Mouse (Mus musculus) myocyte (in vitro differentiated cells): ENCODE results near the gene Bricd5. TPM values are rescaled to one million over a fixed set of nuclear protein-coding genes. Genes with fewer than 3 reads are reported as not detected.

Source experiments
- H3K27me3 ChIP-seq: one replicate; pipeline ENCODE4 v1.6.1; 2011; ENCODE audit not compliant: control insufficient read depth, insufficient read depth, insufficient read length
- H3K36me3 ChIP-seq: one replicate; pipeline ENCODE4 v1.6.1; 2011; ENCODE audit not compliant: control insufficient read depth, insufficient read depth
- H3K4me2 ChIP-seq: one replicate; pipeline ENCODE4 v1.6.1; 2011; ENCODE audit warnings: low read depth, control low read depth
- H3K4me3 ChIP-seq: one replicate; pipeline ENCODE4 v1.5.1; 2011; ENCODE audit warnings: mild to moderate bottlenecking, control low read depth, moderate library complexity
- H3K79me2 ChIP-seq: one replicate; pipeline ENCODE4 v1.6.1; 2011; ENCODE audit not compliant: control insufficient read depth, insufficient read depth
- H3ac ChIP-seq: one replicate; pipeline ENCODE4 v1.6.1; 2011; ENCODE audit not compliant: control insufficient read depth, insufficient read length
- CEBPB ChIP-seq: IDR thresholded peaks from 2 replicates; pipeline ENCODE4 v1.6.1; 2011; ENCODE audit warnings: mild to moderate bottlenecking, moderate library complexity; ENCODE audit not compliant: poor library complexity, insufficient read depth, severe bottlenecking
- E2F4 ChIP-seq: IDR thresholded peaks from one replicate; pipeline ENCODE4 v1.6.1; 2011; ENCODE audit warnings: mild to moderate bottlenecking, control low read depth, moderate library complexity; ENCODE audit not compliant: insufficient read depth
- MAX ChIP-seq: IDR thresholded peaks from one replicate; pipeline ENCODE4 v1.6.1; 2011; ENCODE audit warnings: low read depth, mild to moderate bottlenecking, control low read depth
- MYOD1 ChIP-seq, 3 experiments: IDR thresholded peaks; one replicate each; pipeline ENCODE4 v1.6.1; 2011; ENCODE audit warnings: control low read depth in 2 of 3, low read depth in 2 of 3, mild to moderate bottlenecking in 2 of 3, moderate library complexity in 1 of 3; ENCODE audit not compliant: insufficient read length in 2 of 3, control insufficient read depth in 1 of 3
- MYOG ChIP-seq, 3 experiments: IDR thresholded peaks; one replicate each; pipeline ENCODE4 v1.6.1; 2011; ENCODE audit warnings: control low read depth in 2 of 3, low read depth in 2 of 3, mild to moderate bottlenecking in 2 of 3; ENCODE audit not compliant: insufficient read length in 2 of 3, control insufficient read depth in 1 of 3, insufficient read depth in 1 of 3
- POLR2A ChIP-seq: IDR thresholded peaks from one replicate; pipeline ENCODE4 v1.6.1; 2011; ENCODE audit warnings: low read depth, mild to moderate bottlenecking, control low read depth, moderate library complexity; ENCODE audit not compliant: insufficient read length
- POLR2AphosphoS2 ChIP-seq: IDR thresholded peaks from one replicate; pipeline ENCODE4 v1.6.1; 2011; ENCODE audit warnings: low read depth, control low read depth; ENCODE audit not compliant: insufficient read length
- REST ChIP-seq: IDR thresholded peaks from one replicate; pipeline ENCODE4 v1.6.1; 2011; ENCODE audit warnings: mild to moderate bottlenecking, control low read depth, moderate library complexity; ENCODE audit not compliant: insufficient read depth, insufficient read length
- SRF ChIP-seq: IDR thresholded peaks from one replicate; pipeline ENCODE4 v1.6.1; 2011; ENCODE audit warnings: low read depth; ENCODE audit not compliant: control insufficient read depth, insufficient read length
- TCF12 ChIP-seq: IDR thresholded peaks from one replicate; pipeline ENCODE4 v1.6.1; 2011; ENCODE audit warnings: mild to moderate bottlenecking, control low read depth; ENCODE audit not compliant: poor library complexity, insufficient read depth, severe bottlenecking
- TCF3 ChIP-seq: IDR thresholded peaks from one replicate; pipeline ENCODE4 v1.6.1; 2011; ENCODE audit warnings: low read depth, control low read depth; ENCODE audit not compliant: insufficient read length
- USF1 ChIP-seq: IDR thresholded peaks from one replicate; pipeline ENCODE4 v1.6.1; 2011; ENCODE audit warnings: low read depth, mild to moderate bottlenecking, control low read depth, moderate library complexity
- polyA plus RNA-seq: library from polyadenylated mRNA; unstranded; fragments of >200 nt; fragmentation: generic; extraction: Trizol; gene quantifications from one replicate; pipeline ENCODE4 v1.2.1, GENCODE M21; 2012; ENCODE audit warnings: missing spikeins

The Bricd5 gene
- polyA plus RNA-seq, 1 experiment, result 0.53 TPM

DNA sequence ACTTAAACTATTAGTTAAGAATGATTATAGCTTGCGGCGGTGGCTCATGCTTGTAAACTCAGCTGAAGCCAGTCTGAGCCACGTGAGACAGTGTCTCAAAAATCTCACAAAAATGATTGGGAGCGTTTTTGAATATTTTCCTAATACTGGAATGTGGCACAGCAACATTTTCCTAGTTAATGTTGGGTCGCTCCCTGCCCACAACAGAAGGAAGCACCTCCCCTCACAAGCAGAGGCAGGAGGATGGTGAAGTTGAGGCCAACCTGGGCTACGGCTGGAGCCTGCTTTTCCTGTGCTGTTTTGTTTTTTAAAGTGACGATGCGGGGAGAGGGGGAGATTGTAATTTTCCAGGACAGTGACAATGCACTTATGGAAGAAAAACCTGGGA lies 46.5 kb upstream of the Bricd5 start:
- Histone ChIP-seq H3K4me3 (peak overlapping the region; percentile 46), H3ac (peak overlapping the region; percentile 19), H3K79me2 (peaks cover 6% of the 10 kb centered on the region), H3K27me3 (no peaks in the 10 kb centered on the region), H3K36me3 (peaks cover 16% of the 10 kb centered on the region), H3K4me2 (peak overlapping the region; percentile 73)
- TF ChIP-seq REST, result no peak

DNA sequence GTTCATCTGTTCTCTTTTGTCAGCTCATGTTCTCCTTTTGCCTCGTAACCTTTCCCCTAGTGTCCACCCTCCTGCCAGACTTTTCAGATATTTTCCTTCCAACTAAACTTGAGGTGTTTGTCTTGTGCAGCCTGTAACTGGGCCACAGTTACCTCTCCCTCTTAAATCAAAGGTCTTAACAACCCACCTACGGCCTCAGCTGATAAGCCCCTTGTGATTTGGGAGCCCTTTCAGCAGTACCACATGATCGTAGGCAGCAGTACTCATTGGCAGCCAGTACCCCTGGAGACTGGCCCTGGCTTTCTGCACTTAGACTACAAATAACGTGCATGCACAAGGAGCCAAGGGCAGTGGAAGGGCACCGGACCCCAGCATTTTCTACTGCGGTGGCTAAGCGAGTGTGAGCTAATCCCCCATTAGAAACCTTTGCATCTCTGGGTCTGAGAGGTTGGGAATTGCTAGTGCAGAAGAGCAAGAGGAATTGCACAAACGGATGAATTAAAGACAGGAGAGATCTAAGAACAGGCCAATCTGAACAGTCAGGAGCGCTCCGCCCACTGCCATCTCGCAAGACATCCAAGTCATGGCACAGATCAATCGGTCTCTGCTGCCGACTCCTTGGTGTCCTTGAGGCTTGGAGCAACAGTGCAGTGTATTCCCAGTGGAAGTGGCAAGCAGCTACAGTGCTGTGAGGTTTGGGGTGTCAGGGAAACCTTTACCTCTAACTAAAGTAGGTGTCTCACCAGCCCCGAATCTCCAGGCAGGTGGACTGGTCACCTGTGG lies 44.3 kb upstream of the Bricd5 start:
- no peak overlapping the region for H3K4me3 ChIP-seq
- peaks cover 3% of the 10 kb centered on the region for H3K36me3 ChIP-seq
- no peak overlapping the region for H3ac ChIP-seq
- peaks cover 6% of the 10 kb centered on the region for H3K79me2 ChIP-seq
- H3K4me2 ChIP-seq, result no peak overlapping the region
- no peak for TF ChIP-seq SRF
- no peak for TF ChIP-seq REST
- no peak for TF ChIP-seq POLR2AphosphoS2
- TF ChIP-seq MYOG (IDR thresholded peaks at IDR 0.05; ENCODE audit: control insufficient read depth in 1 of 3, insufficient read depth in 1 of 3, insufficient read length in 2 of 3, low read depth in 2 of 3), result no peak
- TF ChIP-seq MAX, result no peak
- TF ChIP-seq TCF3, result no peak
- no peak for TF ChIP-seq USF1
- TF ChIP-seq POLR2A, result no peak
- H3K27me3 ChIP-seq, result no peaks in the 10 kb centered on the region

DNA sequence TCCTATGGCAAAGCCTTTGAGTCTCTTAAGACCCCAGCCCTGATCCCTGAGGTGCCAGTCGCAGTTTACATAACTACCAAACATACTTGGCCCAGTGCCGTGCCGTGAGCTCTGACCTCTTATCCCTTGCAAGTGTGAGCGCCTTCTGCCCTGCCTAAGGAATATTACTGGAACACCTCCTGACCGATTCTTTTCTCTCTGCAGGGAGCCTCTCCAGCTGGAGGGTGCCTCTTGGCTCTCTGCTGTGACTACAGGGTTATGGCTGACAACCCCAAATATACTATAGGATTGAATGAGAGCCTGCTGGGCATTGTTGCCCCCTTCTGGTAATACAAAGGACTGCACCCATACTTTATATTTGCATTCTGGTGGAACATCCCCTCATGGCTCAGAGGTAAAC lies 36.7 kb upstream of the Bricd5 start:
- H3K79me2 ChIP-seq, result no peaks in the 10 kb centered on the region
- H3K36me3 ChIP-seq, result peaks cover 5% of the 10 kb centered on the region
- no peaks in the 10 kb centered on the region for H3K27me3 ChIP-seq
- no peak overlapping the region for H3K4me2 ChIP-seq
- no peak overlapping the region for H3K4me3 ChIP-seq
- no peak overlapping the region for H3ac ChIP-seq
- TF ChIP-seq MYOG (IDR thresholded peaks at IDR 0.05; ENCODE audit: control insufficient read depth in 1 of 3, insufficient read depth in 1 of 3, insufficient read length in 2 of 3, low read depth in 2 of 3) (no peak), POLR2A (no peak), POLR2AphosphoS2 (no peak), MYOD1 (IDR thresholded peaks at IDR 0.05; ENCODE audit: control insufficient read depth in 1 of 3, insufficient read length in 2 of 3, low read depth in 2 of 3) (no peak), USF1 (no peak), MAX (no peak), E2F4 (no peak)

DNA sequence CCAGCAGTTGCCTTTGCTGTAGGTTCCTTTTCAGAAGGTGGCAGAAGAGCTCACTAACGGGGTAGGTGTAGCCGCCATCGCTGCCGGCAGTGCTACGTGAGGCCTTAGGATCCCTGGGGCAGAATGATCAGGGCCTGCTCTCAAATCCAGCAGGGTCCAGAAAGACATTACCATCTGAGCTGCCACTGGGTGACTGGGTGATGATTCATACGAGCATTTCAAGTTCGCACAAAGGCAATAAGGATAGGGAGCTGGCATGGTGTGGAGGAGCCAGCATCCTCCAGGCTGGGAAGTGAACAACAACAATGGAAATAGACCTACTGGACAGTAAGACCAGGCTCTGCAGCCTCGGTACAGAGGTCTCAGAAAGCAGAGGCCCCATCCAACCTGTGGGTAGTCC lies 33.3 kb upstream of the Bricd5 start:
- Histone ChIP-seq H3K79me2 (no peaks in the 10 kb centered on the region), H3K4me2 (no peak overlapping the region), H3ac (no peak overlapping the region), H3K4me3 (no peak overlapping the region), H3K27me3 (no peaks in the 10 kb centered on the region), H3K36me3 (no peaks in the 10 kb centered on the region)
- TF ChIP-seq POLR2A (no peak), TCF3 (no peak), USF1 (no peak), E2F4 (no peak), SRF (no peak), POLR2AphosphoS2 (no peak), MYOD1 (IDR thresholded peaks at IDR 0.05; ENCODE audit: control insufficient read depth in 1 of 3, insufficient read length in 2 of 3, low read depth in 2 of 3) (no peak), CEBPB (no peak), REST (no peak), MAX (no peak), TCF12 (no peak), MYOG (IDR thresholded peaks at IDR 0.05; ENCODE audit: control insufficient read depth in 1 of 3, insufficient read depth in 1 of 3, insufficient read length in 2 of 3, low read depth in 2 of 3) (no peak)

DNA sequence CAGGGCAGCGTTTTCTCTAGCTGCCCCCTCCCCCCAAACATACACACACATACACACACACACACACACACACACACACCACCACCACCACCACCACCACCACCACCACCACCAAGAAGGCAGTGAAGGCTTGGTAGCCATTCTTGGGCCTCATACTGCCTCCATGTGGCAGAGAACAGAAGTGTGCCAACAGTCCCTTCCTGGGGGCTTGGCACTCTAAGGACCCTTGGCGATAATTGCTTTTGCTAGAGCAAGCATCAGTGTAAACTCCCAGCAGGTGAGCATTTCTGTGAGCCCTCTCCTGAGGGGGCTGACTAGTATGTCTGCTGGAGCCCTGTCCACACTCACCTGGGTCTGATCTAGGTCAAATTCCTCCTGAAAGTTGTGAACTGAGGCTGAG lies 32.5 kb upstream of the Bricd5 start:
- no peaks in the 10 kb centered on the region for H3K36me3 ChIP-seq
- no peak overlapping the region for H3K4me2 ChIP-seq
- H3K79me2 ChIP-seq, result no peaks in the 10 kb centered on the region
- no peaks in the 10 kb centered on the region for H3K27me3 ChIP-seq
- no peak for TF ChIP-seq POLR2A
- no peak for TF ChIP-seq CEBPB
- TF ChIP-seq MYOD1 (IDR thresholded peaks at IDR 0.05; ENCODE audit: control insufficient read depth in 1 of 3, insufficient read length in 2 of 3, low read depth in 2 of 3), result no peak
- TF ChIP-seq POLR2AphosphoS2, result no peak
- no peak overlapping the region for H3K4me3 ChIP-seq
- H3ac ChIP-seq, result no peak overlapping the region
